Mouse (Mus musculus) heart, postnatal 0 days (tissue): ENCODE measurements around the gene Flt1.

Experiments used
- CTCF ChIP-seq: IDR thresholded peaks from 2 replicates; pipeline ENCODE4 v1.5.1; 2016; ENCODE audit warnings: antibody characterized with exemption, control low read depth, low read depth
- EP300 ChIP-seq: IDR thresholded peaks from 2 replicates; pipeline ENCODE4 v1.6.1; 2016; ENCODE audit warnings: antibody characterized with exemption, low read depth

DNA sequence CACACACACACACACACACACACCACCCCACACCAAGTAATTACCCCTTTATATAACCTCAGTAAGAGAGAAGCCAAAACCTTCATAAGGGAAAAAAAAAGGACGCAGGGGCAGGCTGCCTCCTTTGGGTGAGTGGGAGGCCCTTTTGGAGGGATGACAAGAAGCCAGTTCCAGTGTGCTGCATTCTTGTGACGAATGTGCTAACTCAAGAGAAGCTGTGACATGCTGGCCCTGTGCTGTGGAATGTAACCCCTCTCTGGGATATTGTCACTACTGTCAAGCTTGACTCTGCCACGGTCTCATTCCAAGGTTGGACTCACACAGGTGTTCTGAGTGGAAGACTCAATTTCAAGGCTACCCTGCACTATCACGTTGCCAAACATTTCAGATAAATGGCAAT lies 93.1 kb downstream of the Flt1 start:
- TF ChIP-seq CTCF, result no peak
- TF ChIP-seq EP300, result no peak
